Mouse (Mus musculus) myocyte (in vitro differentiated cells): ENCODE results near the gene Wrap73.

Experiments used
- E2F4 ChIP-seq: IDR thresholded peaks from one replicate; pipeline ENCODE4 v1.6.1; 2011; ENCODE audit warnings: mild to moderate bottlenecking, control low read depth, moderate library complexity; ENCODE audit not compliant: insufficient read depth
- MYOD1 ChIP-seq, 3 experiments: IDR thresholded peaks; one replicate each; pipeline ENCODE4 v1.6.1; 2011; ENCODE audit warnings: control low read depth in 2 of 3, low read depth in 2 of 3, mild to moderate bottlenecking in 2 of 3, moderate library complexity in 1 of 3; ENCODE audit not compliant: insufficient read length in 2 of 3, control insufficient read depth in 1 of 3
- POLR2A ChIP-seq: IDR thresholded peaks from one replicate; pipeline ENCODE4 v1.6.1; 2011; ENCODE audit warnings: low read depth, mild to moderate bottlenecking, control low read depth, moderate library complexity; ENCODE audit not compliant: insufficient read length
- POLR2AphosphoS2 ChIP-seq: IDR thresholded peaks from one replicate; pipeline ENCODE4 v1.6.1; 2011; ENCODE audit warnings: low read depth, control low read depth; ENCODE audit not compliant: insufficient read length
- TCF12 ChIP-seq: IDR thresholded peaks from one replicate; pipeline ENCODE4 v1.6.1; 2011; ENCODE audit warnings: mild to moderate bottlenecking, control low read depth; ENCODE audit not compliant: poor library complexity, insufficient read depth, severe bottlenecking
- TCF3 ChIP-seq: IDR thresholded peaks from one replicate; pipeline ENCODE4 v1.6.1; 2011; ENCODE audit warnings: low read depth, control low read depth; ENCODE audit not compliant: insufficient read length

DNA sequence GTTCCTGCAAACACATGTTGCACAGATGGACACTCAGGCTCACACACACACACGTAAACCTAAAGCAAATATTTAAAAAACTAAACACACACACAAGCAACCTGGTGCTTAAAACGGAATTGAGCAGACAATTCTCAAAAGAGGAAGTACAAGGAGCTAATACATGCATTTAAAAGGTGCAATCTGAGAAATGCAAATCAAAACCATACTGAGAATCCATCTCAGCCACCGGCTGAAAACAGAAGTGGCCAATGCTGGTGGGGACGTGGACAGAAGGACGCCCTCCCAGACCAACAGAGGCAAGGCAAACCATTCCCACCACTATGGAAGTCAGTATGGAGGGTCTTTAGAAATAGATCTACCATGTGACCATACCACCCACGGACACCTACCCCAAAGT lies 18.6 kb upstream of the Wrap73 start:
- TF ChIP-seq POLR2A (no peak), TCF3 (no peak), POLR2AphosphoS2 (no peak), MYOD1 (IDR thresholded peaks at IDR 0.05; ENCODE audit: control insufficient read depth in 1 of 3, insufficient read length in 2 of 3, low read depth in 2 of 3) (no peak), TCF12 (no peak), E2F4 (no peak)
